Mouse (Mus musculus) ovary, adult 18-20 months (tissue): ENCODE data around the gene Gm49354.
"Not testable (repeated sequence)": the region's sequence is repeated elsewhere in the genome, so short reads cannot be mapped to it uniquely, and the experiment has no call there.

Experiments used
- DNase-seq: peaks from one replicate; pipeline ENCODE4 v3.0.0; 2022; ENCODE audit warnings: low spot score, mixed read lengths

Gene Gm49354

DNA sequence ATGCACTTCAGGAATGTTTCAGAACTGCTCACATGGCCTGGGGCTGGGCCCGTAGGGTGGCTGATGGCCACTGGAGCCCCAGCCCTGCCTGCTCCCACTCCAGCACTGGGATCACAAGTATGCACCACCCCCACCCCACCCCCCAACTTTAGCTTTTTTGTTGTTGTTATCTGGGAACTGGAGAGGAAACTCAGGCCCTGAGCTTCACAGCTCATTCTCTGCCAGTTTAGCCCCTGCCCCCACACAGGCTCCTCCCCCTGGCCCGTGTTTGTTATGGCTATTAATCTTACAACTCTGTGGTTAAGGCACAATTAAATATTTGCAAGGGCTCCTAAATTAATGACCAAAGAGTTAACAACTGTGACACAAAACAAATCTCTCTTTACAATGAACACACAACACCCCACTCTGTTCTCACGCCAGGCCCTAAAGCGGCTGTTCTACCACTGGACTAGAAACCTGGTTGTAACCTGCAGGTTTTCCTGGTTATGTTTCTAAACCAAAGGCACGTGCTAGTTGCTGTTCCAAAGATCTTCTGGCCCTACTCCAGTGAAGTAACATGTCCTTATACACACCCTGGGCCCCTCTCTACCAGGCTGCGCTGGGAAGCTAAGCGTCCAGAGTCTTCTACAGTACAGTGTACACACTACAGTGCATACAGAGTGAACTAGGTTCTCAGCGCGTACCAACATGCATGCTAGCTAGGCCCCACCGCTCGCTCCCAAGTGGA is 15.1 kb downstream of the Gm49354 start:
- no peak for DNase-seq

DNA sequence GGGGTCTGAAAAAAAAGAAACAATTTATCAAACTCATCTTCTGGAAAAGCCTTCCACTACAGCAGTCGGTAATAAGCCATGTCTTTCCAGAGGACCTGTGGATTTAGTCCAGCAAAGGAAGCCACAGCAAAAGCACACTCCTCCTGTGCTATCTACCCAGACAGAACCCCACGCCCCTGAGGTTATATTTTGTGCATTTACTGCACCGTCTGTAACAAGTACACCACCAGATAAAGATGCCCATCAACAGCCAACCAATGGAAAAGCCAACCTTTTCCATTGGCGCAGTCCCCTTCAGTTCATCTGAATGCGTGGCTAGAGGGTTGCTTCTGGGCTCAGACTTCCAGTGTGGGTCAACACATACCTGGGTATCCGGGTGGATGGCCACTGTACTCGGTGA is 19.3 kb downstream of the Gm49354 start:
- DNase-seq = no peak

GRCm38 (mm10) chr13:59756906-59757305 is 25.1 kb downstream of the Gm49354 start:
- no peak for DNase-seq

- no peak for DNase-seq
Measured at GRCm38 (mm10) chr13:59750310-59750709, 31.7 kb downstream of the Gm49354 start.

DNA sequence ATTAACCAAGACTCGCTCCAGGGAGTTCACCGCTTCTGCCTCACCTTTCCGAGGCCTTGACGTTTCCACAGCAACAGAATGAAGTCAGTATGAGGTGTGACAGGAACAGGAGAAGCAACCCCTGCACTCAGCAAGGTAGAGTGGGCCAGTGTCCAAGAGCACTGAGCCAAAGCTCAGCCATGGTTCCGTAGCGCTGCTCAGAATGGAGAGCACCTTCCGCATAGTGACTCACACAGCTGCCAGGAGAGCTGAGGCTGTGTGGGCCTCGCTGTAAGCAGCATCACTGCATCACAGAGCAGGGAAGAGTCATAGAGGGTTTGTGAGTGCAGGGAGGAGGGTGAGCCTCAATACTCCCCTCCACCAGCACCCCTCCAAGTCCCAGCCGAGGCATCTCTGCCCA is 35.3 kb downstream of the Gm49354 start, which contains the start of gene 1700014D04Rik:
TSS of gene 1700014D04Rik (minus strand) at position 42 of the 400 bp plus-strand sequence.
- no peak for DNase-seq

DNA sequence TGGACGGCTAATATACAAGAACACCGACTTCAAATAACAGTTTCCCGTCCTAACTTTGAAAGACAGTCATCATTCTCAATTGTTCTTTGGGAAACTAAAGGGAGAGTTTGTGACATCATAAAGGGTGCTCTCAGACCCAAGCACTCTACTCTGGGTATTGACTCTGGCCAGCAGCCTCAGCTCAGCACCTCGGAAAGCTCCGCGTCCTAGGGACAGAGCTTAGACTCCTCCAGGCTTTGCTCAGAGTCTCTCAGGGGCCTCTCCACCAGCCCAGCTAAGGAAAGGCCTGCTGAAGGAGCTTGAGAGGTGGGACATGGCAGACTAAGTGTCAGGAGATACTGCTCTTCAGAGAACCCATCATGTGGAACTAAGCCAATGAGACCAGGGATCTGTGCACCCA is 35.9 kb downstream of the Gm49354 start:
- DNase-seq = no peak

DNA sequence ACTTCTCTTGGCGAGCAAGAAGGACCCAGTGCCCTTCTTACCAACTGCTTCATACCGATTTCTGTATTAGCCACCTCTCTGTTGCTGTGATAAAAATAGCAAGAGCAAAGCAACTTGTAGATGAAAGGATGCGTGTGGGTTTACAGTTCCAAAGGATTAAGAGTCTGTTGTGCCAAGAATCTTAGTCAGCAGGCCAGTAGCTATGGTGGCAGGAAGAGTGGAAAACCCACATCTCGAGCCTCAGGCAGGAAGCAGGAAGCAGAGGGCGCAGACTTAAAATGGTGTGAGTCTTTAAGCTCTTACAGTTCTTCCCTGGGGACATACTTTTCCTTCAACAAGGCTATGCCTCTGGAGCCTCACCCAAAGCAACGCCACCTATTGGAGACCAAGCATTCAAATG is 36.6 kb downstream of the Gm49354 start:
- no peak for DNase-seq

GRCm38 (mm10) chr13:59741697-59742096 is 40.3 kb downstream of the Gm49354 start:
- no peak for DNase-seq

DNA sequence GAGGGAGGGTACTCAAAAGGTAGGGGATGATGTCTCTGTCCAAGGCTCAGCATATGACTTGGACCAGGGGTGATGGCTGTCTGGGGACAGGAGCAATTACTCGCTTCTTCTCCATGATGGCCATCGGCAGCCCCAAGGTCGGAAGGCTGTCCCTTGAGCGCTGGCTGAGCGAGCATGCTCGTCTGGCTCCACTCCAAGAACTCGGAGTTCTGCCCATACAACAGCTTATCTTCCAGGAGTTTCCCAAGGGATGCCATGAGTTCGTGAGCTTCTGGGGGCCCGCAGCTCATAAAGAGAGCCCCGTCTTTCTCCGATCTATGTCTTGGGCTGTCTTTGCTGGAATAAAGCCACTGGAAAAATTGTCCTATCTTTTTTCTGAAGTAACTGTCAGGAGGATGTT is 40.9 kb downstream of the Gm49354 start:
- DNase-seq = peak; percentile 38

DNA sequence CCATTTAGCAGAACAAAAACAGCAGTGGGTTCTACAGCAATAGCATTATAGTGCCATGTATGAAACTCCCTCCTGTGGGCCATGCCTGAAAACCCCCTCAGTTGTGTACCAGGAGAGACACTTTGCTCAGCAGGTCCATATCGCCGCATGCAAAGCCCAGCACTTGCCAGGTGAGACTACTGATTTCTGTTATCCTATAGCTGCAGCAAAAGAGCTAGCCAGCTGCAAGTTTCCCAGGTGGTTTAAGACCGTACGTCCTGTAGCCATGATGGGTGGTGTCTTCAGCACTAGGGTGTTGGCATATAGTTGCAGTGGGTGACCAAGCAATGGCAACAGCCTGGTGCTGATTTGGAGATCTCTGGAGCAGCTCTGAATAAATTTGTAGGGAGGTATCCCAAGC is 42.6 kb downstream of the Gm49354 start:
- DNase-seq = no peak

GRCm38 (mm10) chr13:59738455-59738854 is 43.6 kb downstream of the Gm49354 start:
- DNase-seq = no peak

GRCm38 (mm10) chr13:59735190-59735589 is 46.9 kb downstream of the Gm49354 start:
- DNase-seq = no peak

GRCm38 (mm10) chr13:59734347-59734746 is 47.7 kb downstream of the Gm49354 start:
- not testable (repeated sequence) for DNase-seq

DNA sequence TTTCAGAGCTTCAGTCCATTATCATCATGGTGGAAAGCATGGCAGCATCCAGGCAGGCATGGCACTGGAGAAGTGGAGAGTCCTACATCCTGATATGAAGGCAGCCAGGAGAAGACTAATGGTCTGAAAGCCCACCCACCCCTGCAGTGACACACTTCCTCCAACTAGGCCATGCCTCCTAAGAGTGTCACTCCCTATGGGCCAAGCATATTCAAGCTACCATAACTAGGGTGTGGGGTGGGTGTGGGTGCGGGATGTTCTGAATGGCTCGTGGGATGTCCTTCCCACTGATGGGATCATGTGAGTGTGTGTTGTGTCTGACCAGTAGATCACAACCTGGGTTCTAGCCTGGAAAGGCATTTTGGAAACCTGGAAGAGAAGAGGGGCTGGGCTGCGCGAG is 48.1 kb downstream of the Gm49354 start:
- DNase-seq = no peak

DNA sequence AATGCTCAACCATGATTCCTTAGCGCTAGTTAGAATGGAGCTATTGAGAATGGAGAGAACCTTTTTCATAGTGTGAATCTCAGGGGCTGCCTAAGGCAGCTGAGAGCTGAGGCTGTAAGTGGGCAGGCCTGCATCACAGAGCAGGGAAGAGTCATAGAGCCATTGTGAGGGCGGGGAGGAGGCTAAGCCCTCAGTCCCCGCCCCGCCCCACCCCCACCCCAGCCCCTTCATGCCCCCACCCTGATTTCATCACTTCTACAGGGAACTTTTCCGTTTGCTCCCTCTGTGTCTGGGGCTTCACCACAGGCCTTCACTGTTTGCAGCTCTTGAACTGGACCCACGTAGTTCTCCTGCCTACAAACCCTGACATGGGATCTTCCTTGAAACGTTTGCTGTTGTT is 50.4 kb downstream of the Gm49354 start, which contains the start of gene Spata31d1d:
TSS of gene Spata31d1d (minus strand) at position 101 of the 400 bp plus-strand sequence.
- no peak for DNase-seq

DNA sequence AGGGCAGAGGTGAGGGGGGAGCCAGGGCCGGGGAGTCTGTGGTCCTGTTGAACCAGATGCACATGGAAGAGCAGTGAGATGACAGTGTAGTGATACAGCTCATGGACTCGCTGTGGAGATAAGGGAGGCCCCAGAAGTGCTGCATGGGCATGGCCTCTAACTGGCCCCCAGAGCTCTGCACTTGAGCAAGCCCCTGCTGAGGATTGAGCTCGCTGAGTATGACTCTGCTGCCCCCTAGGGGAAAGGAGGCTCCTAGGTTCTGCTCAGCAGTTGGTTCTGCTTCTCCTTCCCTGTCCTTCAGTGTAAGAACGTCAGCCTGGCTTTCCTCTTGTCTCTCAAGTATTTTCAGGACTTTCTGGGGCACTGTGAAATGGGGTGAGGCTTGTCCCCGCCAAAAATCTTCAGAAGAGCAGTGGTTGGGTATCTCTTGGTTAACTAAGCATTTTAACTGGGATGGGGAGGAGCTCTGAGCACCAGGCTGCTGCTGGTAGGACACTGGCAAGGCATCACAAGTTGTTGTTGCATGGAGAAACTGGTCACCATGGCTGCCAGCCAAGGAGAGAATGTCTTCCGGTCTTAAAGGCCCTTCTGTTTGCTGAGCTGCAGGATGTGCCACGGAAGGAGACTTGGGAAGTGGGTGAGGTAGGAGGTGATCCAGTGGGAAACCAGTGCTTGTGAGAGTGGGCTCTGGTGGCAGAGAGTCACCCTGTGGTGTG is 53.5 kb downstream of the Gm49354 start:
- DNase-seq = peak; percentile 47

DNA sequence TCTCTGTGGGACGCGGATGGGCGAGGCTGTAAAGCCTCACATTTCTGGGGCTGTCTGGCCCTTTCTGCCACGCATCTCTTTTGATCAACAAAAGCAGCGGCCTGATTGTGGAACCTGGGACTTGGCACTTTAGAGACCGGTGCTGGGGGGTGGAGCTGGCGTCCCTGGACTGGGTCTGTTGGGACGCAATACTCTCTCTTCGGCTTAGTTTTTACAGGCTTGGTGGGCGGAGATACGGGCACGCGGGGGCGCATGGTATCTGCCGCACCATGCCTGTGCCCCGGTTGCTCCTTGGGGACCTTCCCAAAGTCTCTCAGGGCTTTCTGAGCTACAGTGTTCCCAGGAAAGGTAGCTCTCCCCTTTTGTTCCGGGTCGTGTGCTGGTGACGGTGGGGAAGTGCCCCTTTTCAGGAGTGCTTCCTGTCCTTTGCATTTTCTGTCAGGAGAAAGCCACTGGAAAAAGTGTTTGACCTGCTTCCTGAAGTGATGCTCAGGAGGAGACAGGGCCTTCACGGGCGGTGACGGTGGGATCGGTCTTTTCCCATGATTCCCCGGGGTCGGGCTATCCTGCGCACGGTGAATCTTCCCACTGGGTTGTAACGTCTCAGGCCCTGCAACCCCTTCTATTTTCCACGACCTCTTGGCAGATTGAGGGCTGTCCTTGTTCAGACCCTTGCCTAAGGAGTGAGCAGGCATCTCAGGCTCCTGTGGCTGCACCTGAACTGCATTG is 55.7 kb downstream of the Gm49354 start:
- DNase-seq = no peak

- DNase-seq = not testable (repeated sequence)
Measured at GRCm38 (mm10) chr13:59722089-59722488, 60.0 kb downstream of the Gm49354 start.

DNA sequence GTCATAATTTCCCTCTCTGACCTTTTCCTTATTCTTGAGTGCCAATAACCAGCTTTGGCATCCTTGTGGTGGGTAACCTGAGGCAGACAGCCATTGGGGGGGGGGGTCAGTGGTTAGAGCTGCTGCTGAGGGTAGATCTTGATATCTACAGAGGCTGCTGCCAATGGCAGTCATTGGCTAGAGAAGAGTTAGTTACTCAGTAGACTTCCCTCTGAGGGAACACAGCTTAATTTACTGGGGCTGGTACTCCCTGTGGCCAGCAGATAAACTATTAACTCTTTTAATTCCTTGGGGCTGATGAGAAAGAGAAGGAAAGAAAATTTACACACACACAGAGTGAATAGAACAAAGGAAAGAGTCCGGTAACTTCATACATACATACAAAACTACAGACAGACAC is 62.6 kb downstream of the Gm49354 start:
- no peak for DNase-seq

- DNase-seq = not testable (repeated sequence)
Measured at GRCm38 (mm10) chr13:59718857-59719440, 63.1 kb downstream of the Gm49354 start.

- DNase-seq = no peak
Measured at GRCm38 (mm10) chr13:59713710-59714109, 68.3 kb downstream of the Gm49354 start.

DNA sequence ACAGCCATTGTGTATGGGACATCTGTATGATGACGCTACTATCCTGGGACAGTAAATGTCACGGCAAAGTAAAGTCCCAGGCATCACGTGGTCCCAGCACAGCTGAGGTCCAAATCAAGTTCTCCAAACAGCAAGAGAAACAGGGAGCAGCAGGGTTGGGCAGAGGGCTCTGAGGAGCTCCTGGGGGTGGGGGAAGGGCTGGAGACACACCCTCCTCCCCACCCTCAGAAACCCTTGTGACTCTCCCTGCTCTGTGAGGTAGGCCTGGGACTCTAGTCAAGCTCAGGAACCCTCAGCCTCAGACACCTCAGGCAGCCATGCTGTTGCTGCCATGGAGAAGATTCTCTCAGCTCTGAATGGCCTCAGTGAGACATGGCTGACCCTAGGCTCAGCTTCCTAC is 70.1 kb downstream of the Gm49354 start, which contains the start of gene Spata31d1b:
TSS of gene Spata31d1b (plus strand) at position 301 of the 400 bp plus-strand sequence.
- DNase-seq = not testable (repeated sequence)
